Mouse (Mus musculus): ENCODE measurements around the gene Neu4. TPM values are rescaled to one million over a fixed set of nuclear protein-coding genes. Genes with fewer than 3 reads are reported as not detected.
"Not testable (repeated sequence)": the region's sequence is repeated elsewhere in the genome, so short reads cannot be mapped to it uniquely, and the experiment has no call there.

Neu4 gene
- not detected in 2 replicates for polyA plus RNA-seq (2015; fragmentation: Nextera tagmentation; extraction: Ambion mirVana)

- no peaks in the 10 kb centered on the region for H3K27me3 ChIP-seq (ENCODE audit: control insufficient read depth, insufficient read depth, low read length)
- no peaks in the 10 kb centered on the region for H3K4me1 ChIP-seq (ENCODE audit: control insufficient read depth, insufficient read depth, low read length)
- H3K4me2 ChIP-seq (ENCODE audit: low read depth, low read length) = no peak within 1 kb of the TSS
- ATAC-seq (replicated peaks; ENCODE audit: extremely low read depth, insufficient read depth, low FRiP score) = no peak
- no peaks in the 10 kb centered on the region for H3K36me3 ChIP-seq (ENCODE audit: control insufficient read depth, insufficient read depth)
- H3K9me3 ChIP-seq (replicated peaks; ENCODE audit: control insufficient read depth, low read length) = no peaks in the 10 kb centered on the region
- H3K9ac ChIP-seq (ENCODE audit: low read length) = no peak within 1 kb of the TSS
- 88% methylated on average over 6 of the region's 6 CpGs for WGBS
- no peak within 1 kb of the TSS for H3K27ac ChIP-seq (ENCODE audit: low read length)
- no peak within 1 kb of the TSS for H3K4me3 ChIP-seq (ENCODE audit: low read length)
Observed at GRCm38 (mm10) chr1:94020151-94020550, at the start of gene Neu4. Neu4 (plus strand) TSS chr1:94020451.

DNA sequence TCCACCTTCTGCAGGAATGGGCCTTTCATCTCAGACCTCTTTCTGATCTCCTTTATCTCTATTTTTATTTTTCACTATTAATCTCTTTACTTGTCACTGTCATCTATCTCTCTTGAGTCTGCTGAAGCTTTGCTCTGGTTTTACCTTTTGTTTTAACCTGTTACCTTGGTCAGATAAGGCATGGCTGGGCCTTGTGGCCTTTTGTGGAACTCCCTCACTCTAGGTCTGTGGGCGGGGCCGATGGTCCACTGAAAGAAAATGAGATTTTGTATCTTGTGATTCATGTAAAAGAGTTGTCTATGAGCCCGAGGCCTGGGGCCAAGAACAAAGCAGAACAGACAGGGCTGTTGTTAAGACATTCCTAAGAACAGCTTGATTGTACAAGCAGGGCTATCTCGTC, 49.5 kb upstream of the Neu4 start:
- not testable (repeated sequence) for H3K36me3 ChIP-seq (ENCODE audit: control insufficient read depth, insufficient read depth); H3K27me3 ChIP-seq (ENCODE audit: control insufficient read depth, insufficient read depth, low read length); H3K4me2 ChIP-seq (ENCODE audit: low read depth, low read length); H3K9ac ChIP-seq (ENCODE audit: low read length); ATAC-seq (replicated peaks; ENCODE audit: extremely low read depth, insufficient read depth, low FRiP score); H3K27ac ChIP-seq (ENCODE audit: low read length); H3K4me3 ChIP-seq (ENCODE audit: low read length); H3K4me1 ChIP-seq (ENCODE audit: control insufficient read depth, insufficient read depth, low read length); H3K9me3 ChIP-seq (replicated peaks; ENCODE audit: control insufficient read depth, low read length)
- no CpG with 5 or more reads among the region's 4 CpGs for WGBS

- not testable (repeated sequence) for H3K36me3 ChIP-seq (ENCODE audit: control insufficient read depth, insufficient read depth); H3K4me1 ChIP-seq (ENCODE audit: control insufficient read depth, insufficient read depth, low read length); H3K9me3 ChIP-seq (replicated peaks; ENCODE audit: control insufficient read depth, low read length); H3K4me3 ChIP-seq (ENCODE audit: low read length); ATAC-seq (replicated peaks; ENCODE audit: extremely low read depth, insufficient read depth, low FRiP score); H3K27ac ChIP-seq (ENCODE audit: low read length); H3K9ac ChIP-seq (ENCODE audit: low read length); H3K27me3 ChIP-seq (ENCODE audit: control insufficient read depth, insufficient read depth, low read length); H3K4me2 ChIP-seq (ENCODE audit: low read depth, low read length)
- no CpG with 5 or more reads among the region's 4 CpGs for WGBS
Observed at GRCm38 (mm10) chr1:93975764-93976163, 44.5 kb upstream of the Neu4 start.

DNA sequence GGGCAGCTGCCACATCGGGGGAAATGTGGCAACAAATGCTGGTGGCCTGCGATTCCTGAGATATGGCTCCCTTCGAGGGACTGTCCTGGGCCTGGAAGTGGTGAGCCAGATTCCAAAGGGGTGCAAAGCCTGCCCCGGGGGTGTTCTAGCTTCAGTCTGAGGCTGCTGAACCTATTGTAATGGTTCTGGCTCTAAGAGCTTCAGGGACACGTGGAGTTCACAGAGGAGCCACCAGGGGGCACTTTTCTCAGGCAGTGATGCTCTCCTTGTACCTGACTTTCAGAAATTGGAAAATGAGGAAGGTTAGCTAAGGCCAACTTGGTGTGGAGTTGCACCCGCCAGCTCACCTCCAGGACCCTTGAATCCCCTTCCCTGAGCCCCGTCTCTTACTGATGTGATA, 42.0 kb upstream of the Neu4 start:
- H3K27ac ChIP-seq (ENCODE audit: low read length); H3K4me1 ChIP-seq (ENCODE audit: control insufficient read depth, insufficient read depth, low read length); H3K9me3 ChIP-seq (replicated peaks; ENCODE audit: control insufficient read depth, low read length); H3K36me3 ChIP-seq (ENCODE audit: control insufficient read depth, insufficient read depth); H3K9ac ChIP-seq (ENCODE audit: low read length); H3K27me3 ChIP-seq (ENCODE audit: control insufficient read depth, insufficient read depth, low read length); H3K4me2 ChIP-seq (ENCODE audit: low read depth, low read length); H3K4me3 ChIP-seq (ENCODE audit: low read length); ATAC-seq (replicated peaks; ENCODE audit: extremely low read depth, insufficient read depth, low FRiP score): not testable (repeated sequence)
- WGBS = no CpG with 5 or more reads among the region's 7 CpGs

- H3K4me3 ChIP-seq (ENCODE audit: low read length); H3K9ac ChIP-seq (ENCODE audit: low read length); H3K27me3 ChIP-seq (ENCODE audit: control insufficient read depth, insufficient read depth, low read length); H3K4me1 ChIP-seq (ENCODE audit: control insufficient read depth, insufficient read depth, low read length); H3K36me3 ChIP-seq (ENCODE audit: control insufficient read depth, insufficient read depth); H3K9me3 ChIP-seq (replicated peaks; ENCODE audit: control insufficient read depth, low read length); ATAC-seq (replicated peaks; ENCODE audit: extremely low read depth, insufficient read depth, low FRiP score); H3K4me2 ChIP-seq (ENCODE audit: low read depth, low read length); H3K27ac ChIP-seq (ENCODE audit: low read length): not testable (repeated sequence)
- no CpG with 5 or more reads among the region's 2 CpGs for WGBS
Observed at GRCm38 (mm10) chr1:93980932-93981331, 39.3 kb upstream of the Neu4 start.

- no peaks in the 10 kb centered on the region for H3K27me3 ChIP-seq (ENCODE audit: control insufficient read depth, insufficient read depth, low read length)
- no peak overlapping the region for H3K9ac ChIP-seq (ENCODE audit: low read length)
- no peak overlapping the region for H3K4me2 ChIP-seq (ENCODE audit: low read depth, low read length)
- 53% methylated on average over 3 of the region's 3 CpGs for whole genome bisulfite sequencing
- H3K9me3 ChIP-seq (replicated peaks; ENCODE audit: control insufficient read depth, low read length) = no peaks in the 10 kb centered on the region
- no peak overlapping the region for H3K4me3 ChIP-seq (ENCODE audit: low read length)
- H3K27ac ChIP-seq (ENCODE audit: low read length) = no peak overlapping the region
- no peaks in the 10 kb centered on the region for H3K36me3 ChIP-seq (ENCODE audit: control insufficient read depth, insufficient read depth)
- H3K4me1 ChIP-seq (ENCODE audit: control insufficient read depth, insufficient read depth, low read length) = no peaks in the 10 kb centered on the region
- ATAC-seq (replicated peaks; ENCODE audit: extremely low read depth, insufficient read depth, low FRiP score) = no peak
Observed at GRCm38 (mm10) chr1:93986167-93986566, 34.1 kb upstream of the Neu4 start.

- no peak overlapping the region for H3K9ac ChIP-seq (ENCODE audit: low read length)
- H3K4me3 ChIP-seq (ENCODE audit: low read length) = no peak overlapping the region
- no peaks in the 10 kb centered on the region for H3K4me1 ChIP-seq (ENCODE audit: control insufficient read depth, insufficient read depth, low read length)
- H3K9me3 ChIP-seq (replicated peaks; ENCODE audit: control insufficient read depth, low read length) = no peaks in the 10 kb centered on the region
- H3K4me2 ChIP-seq (ENCODE audit: low read depth, low read length) = no peak overlapping the region
- no peaks in the 10 kb centered on the region for H3K27me3 ChIP-seq (ENCODE audit: control insufficient read depth, insufficient read depth, low read length)
- no peaks in the 10 kb centered on the region for H3K36me3 ChIP-seq (ENCODE audit: control insufficient read depth, insufficient read depth)
- no peak for ATAC-seq (replicated peaks; ENCODE audit: extremely low read depth, insufficient read depth, low FRiP score)
- H3K27ac ChIP-seq (ENCODE audit: low read length) = no peak overlapping the region
- 47% methylated on average over 3 of the region's 3 CpGs for WGBS
Observed at GRCm38 (mm10) chr1:93988786-93989185, 31.5 kb upstream of the Neu4 start.

GRCm38 (mm10) chr1:93990209-93990608, 30.0 kb upstream of the Neu4 start, which contains the start of gene Gal3st2c:
Gal3st2c (plus strand) TSS chr1:93990509.
- H3K4me3 ChIP-seq (ENCODE audit: low read length); H3K4me1 ChIP-seq (ENCODE audit: control insufficient read depth, insufficient read depth, low read length); H3K27ac ChIP-seq (ENCODE audit: low read length); H3K36me3 ChIP-seq (ENCODE audit: control insufficient read depth, insufficient read depth); H3K9me3 ChIP-seq (replicated peaks; ENCODE audit: control insufficient read depth, low read length); ATAC-seq (replicated peaks; ENCODE audit: extremely low read depth, insufficient read depth, low FRiP score); H3K27me3 ChIP-seq (ENCODE audit: control insufficient read depth, insufficient read depth, low read length); H3K9ac ChIP-seq (ENCODE audit: low read length); H3K4me2 ChIP-seq (ENCODE audit: low read depth, low read length): not testable (repeated sequence)
- 85% methylated on average over 7 of the region's 8 CpGs for WGBS

DNA sequence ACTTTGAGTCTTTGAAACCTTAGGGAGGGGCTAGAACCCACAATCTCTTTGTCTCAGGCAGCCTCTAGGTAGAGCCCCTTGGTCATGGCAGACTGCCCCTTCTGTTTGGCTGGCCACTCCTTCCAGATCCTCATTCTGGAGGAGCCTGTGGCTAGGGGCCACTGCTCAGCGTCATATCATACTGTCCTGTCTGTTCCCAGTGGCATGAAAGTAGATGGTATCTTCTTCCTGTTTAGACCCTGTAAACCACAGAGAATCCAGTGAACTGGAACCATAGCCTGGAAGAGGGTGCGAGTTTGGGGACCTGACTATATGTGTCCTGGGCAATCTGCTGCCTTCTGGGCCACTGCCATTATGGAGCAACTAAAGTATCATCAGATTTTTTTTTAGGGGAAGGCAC, 29.2 kb upstream of the Neu4 start:
- ATAC-seq (replicated peaks; ENCODE audit: extremely low read depth, insufficient read depth, low FRiP score); H3K27ac ChIP-seq (ENCODE audit: low read length); H3K4me2 ChIP-seq (ENCODE audit: low read depth, low read length); H3K27me3 ChIP-seq (ENCODE audit: control insufficient read depth, insufficient read depth, low read length); H3K9ac ChIP-seq (ENCODE audit: low read length); H3K36me3 ChIP-seq (ENCODE audit: control insufficient read depth, insufficient read depth); H3K4me3 ChIP-seq (ENCODE audit: low read length); H3K4me1 ChIP-seq (ENCODE audit: control insufficient read depth, insufficient read depth, low read length); H3K9me3 ChIP-seq (replicated peaks; ENCODE audit: control insufficient read depth, low read length): not testable (repeated sequence)
- WGBS = 65% methylated on average over 2 of the region's 2 CpGs

DNA sequence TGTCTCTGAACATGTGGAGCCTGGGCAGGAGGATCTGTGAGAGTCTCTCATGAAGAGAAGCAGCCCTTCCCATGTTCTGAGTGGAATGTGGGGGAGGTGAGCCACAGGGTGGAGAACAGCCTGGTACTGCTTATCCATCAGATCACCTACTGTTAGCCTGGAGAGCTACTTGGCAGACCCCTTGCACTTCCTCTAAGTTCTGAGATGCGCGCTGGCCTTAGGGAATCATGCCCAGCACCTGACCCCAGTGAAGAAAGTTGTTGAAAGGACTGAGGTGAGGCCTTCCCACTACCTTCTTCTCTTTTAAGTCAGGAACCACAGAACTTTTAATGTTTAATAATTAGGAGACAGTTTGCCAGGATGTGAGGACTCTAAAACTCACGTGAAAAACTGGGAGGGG, 28.8 kb upstream of the Neu4 start:
- ATAC-seq (replicated peaks; ENCODE audit: extremely low read depth, insufficient read depth, low FRiP score); H3K4me3 ChIP-seq (ENCODE audit: low read length); H3K36me3 ChIP-seq (ENCODE audit: control insufficient read depth, insufficient read depth); H3K4me1 ChIP-seq (ENCODE audit: control insufficient read depth, insufficient read depth, low read length); H3K27me3 ChIP-seq (ENCODE audit: control insufficient read depth, insufficient read depth, low read length); H3K9ac ChIP-seq (ENCODE audit: low read length); H3K27ac ChIP-seq (ENCODE audit: low read length); H3K9me3 ChIP-seq (replicated peaks; ENCODE audit: control insufficient read depth, low read length); H3K4me2 ChIP-seq (ENCODE audit: low read depth, low read length): not testable (repeated sequence)
- WGBS = 76% methylated on average over 3 of the region's 3 CpGs

Measured in heart, embryonic 16.5 days (tissue).